In the genomic region with DNA sequence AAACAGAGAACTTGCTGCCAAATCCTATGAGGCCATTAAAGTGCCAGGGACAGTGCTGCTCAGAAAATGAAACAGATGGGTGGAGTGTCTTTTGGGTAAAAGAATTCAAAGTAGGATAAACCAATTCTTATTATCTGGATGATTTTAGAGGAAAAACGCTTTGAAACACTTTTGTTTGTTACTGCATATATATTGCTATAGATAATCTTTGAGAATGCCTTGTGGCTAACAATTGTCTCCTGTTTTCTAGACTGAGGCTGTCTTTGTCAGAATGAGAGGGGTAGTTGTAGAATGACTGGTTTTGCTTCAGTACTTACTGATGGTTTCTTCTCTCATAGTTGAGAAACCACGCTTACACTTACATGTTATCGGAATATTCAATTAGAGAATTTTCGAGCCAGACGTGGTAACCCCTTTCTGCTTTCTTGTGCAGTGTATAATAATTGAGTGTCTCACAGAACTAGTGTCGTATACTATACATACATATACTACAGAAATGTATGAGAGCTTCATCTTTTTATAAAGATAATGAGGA, we compare ENCODE assay signal across 31 mouse cellular contexts. TPM values are rescaled to one million over a fixed set of nuclear protein-coding genes. Genes with fewer than 3 reads are reported as not detected.
DNase-seq lines count a peak whose midpoint lies in the region; ATAC-seq and TF ChIP-seq lines count a peak whose summit lies in the region.
"Had no signal": no experiment of that assay in that cellular context is flagged by ENCODE, and none has a peak within 500 bp of the region (broad histone marks: within the 10 kb centered on the region; RNA-seq: fewer than 3 reads in every experiment).

No protein-coding gene starts in this region.

- DNase-seq in gastrocnemius, adult 2 months: no peak
- no peak for DNase-seq in gastrocnemius, postnatal 25 days
- DNase-seq in layer of hippocampus, adult 2 months (ENCODE audit: low spot score in 2 of 2): no peak
- DNase-seq in layer of hippocampus, postnatal 36 days: no peak
- peak; percentile 17 for DNase-seq in induced T-regulatory cell, adult 2 months (ENCODE audit: low read depth)
- no peak for DNase-seq in adrenal gland, postnatal 25 days
- DNase-seq in thymus, postnatal 25 days: no peak
- DNase-seq: adrenal gland, adult 8-10 months; adrenal gland, postnatal 14 days; cerebellum, adult 11 months; cerebellum, adult 18-20 months; cerebellum, adult 8-10 months; cerebellum, adult 9-11 months; cerebellum, postnatal 14 days; cerebellum, postnatal 36 days; embryo, embryonic 11 days had no signal

- H3K27ac ChIP-seq in gastrocnemius, adult 2 months: peak overlapping the region; percentile 12
- peak overlapping the region; percentile 67; the same call in 1 of the 2 replicates for H3K27ac ChIP-seq in layer of hippocampus, adult 2 months
- H3K27ac ChIP-seq: embryonic facial prominence, embryonic 13.5 days; embryonic facial prominence, embryonic 15.5 days; forebrain, embryonic 10.5 days; forebrain, embryonic 12.5 days had no signal

- no peak for TF ChIP-seq CTCF in gastrocnemius, adult 2 months (IDR thresholded peaks at IDR 0.05)
- TF ChIP-seq CTCF in layer of hippocampus, adult 2 months (conservative IDR thresholded peaks at IDR 0.05): no peak

- H3K4me3 ChIP-seq in gastrocnemius, adult 2 months: no peak overlapping the region
- H3K4me3 ChIP-seq in layer of hippocampus, adult 2 months: no peak overlapping the region
- H3K4me3 ChIP-seq: embryonic facial prominence, embryonic 13.5 days; embryonic facial prominence, embryonic 15.5 days; erythroblast, embryonic 14.5 days; forebrain, embryonic 10.5 days; forebrain, embryonic 12.5 days had no signal

- intact Hi-C loops in gastrocnemius, adult 2 months (cut with DNase I): no loop called here

- ATAC-seq in CD4-positive, CD25-positive, alpha-beta regulatory T cell, adult 4 months: peak; percentile 18
- ATAC-seq: activated CD4-positive, CD25-positive, alpha-beta regulatory T cell, adult 4 months; forebrain, embryonic 14.5 days; forebrain, embryonic 16.5 days; Patski had no signal

RNA-seq across cellular contexts. Expression of gene Ccdc50, which starts 11.1 kb away (rescaled TPM):
- 10 to 100 TPM; 78.4 to 82.4 TPM for total RNA-seq in gastrocnemius, adult 2 months (2021)
- total RNA-seq in gastrocnemius, postnatal 25 days (2021): 10 to 100 TPM; 51.8 to 71.9 TPM
- total RNA-seq in layer of hippocampus, adult 2 months (2021): 10 to 100 TPM; 49.0 TPM
- total RNA-seq in layer of hippocampus, postnatal 36 days (2021): 10 to 100 TPM; 47.2 to 53.5 TPM
- polyA plus RNA-seq in CD4-positive, CD25-positive, alpha-beta regulatory T cell, adult 4 months (2017; shearing (Covaris generic)): 10 to 100 TPM; 24.0 to 26.9 TPM
- total RNA-seq in adrenal gland, postnatal 25 days (2021): 78.4 and 96.1 TPM in 2 replicates

RNA-seq across cellular contexts. Expression of gene Uts2b, which starts 29.7 kb away (rescaled TPM):
- not detected for total RNA-seq in gastrocnemius, adult 2 months (2021)
- not detected for total RNA-seq in gastrocnemius, postnatal 25 days (2021)
- not detected for total RNA-seq in layer of hippocampus, adult 2 months (2021)
- total RNA-seq in layer of hippocampus, postnatal 36 days (2021): not detected
- polyA plus RNA-seq in CD4-positive, CD25-positive, alpha-beta regulatory T cell, adult 4 months (2017; shearing (Covaris generic)): not detected
- not detected in 2 replicates for total RNA-seq in adrenal gland, postnatal 25 days (2021)
- total RNA-seq: adrenal gland, adult 18-20 months; adrenal gland, adult 8-10 months; adrenal gland, postnatal 14 days; adrenal gland, postnatal 4 days; common myeloid progenitor, adult 5-6 weeks; G1E had no signal
- polyA plus RNA-seq: activated CD4-positive, CD25-positive, alpha-beta regulatory T cell, adult 4 months; embryonic facial prominence, embryonic 11.5 days; embryonic facial prominence, embryonic 15.5 days; erythroblast, embryonic 14.5 days; forebrain, embryonic 10.5 days; forebrain, embryonic 12.5 days; forebrain, embryonic 14.5 days; forebrain, embryonic 16.5 days; G1E; Patski had no signal
